Mouse (Mus musculus) brain, embryonic 18.5 days (tissue): ENCODE data around the gene Tomm40l.

ENCODE experiments used
- DNase-seq: peaks from one replicate; pipeline ENCODE4 v3.0.0-alpha.2; 2012; ENCODE audit warnings: low read depth, low spot score

The Tomm40l gene

DNA sequence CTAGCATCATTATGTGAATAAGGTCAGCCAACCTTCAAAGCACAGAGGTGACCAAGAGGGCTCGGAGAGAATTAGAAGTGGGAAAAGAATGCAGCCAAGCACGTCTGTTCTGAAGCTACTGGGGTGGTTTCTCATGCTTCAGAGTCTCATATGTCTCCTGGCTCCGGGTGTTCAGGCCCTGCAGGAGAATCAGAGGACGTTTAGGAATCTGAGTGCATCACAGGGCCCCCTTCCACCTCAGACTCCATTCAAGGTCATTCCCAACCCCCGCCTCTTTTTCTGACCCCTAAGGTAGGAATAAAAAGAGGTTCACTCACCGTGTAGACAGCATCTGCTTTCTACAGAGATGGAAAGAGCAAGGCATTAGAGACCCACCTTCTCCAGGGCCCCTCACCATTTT lies 7.4 kb upstream of the Tomm40l start:
- no peak for DNase-seq

DNA sequence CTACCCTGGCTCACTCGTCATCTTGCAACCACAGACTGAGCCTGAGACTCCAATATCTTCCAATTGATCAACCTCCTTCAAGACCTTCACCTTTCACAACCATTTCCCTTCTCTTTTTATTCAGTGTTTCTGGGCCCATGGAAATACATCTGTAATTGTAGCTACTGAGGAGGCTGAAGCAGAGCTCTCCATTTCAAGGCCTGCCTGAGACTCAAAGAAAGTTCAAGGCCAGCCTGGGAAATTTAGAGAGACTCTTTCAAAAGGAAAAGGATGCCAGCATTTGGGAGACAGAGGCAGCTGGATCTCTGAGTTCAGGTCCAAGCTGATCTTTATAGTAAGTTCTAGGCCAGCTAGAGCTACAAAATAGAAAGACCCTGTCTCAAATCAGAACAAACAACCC lies 5.6 kb upstream of the Tomm40l start:
- DNase-seq: no peak

DNA sequence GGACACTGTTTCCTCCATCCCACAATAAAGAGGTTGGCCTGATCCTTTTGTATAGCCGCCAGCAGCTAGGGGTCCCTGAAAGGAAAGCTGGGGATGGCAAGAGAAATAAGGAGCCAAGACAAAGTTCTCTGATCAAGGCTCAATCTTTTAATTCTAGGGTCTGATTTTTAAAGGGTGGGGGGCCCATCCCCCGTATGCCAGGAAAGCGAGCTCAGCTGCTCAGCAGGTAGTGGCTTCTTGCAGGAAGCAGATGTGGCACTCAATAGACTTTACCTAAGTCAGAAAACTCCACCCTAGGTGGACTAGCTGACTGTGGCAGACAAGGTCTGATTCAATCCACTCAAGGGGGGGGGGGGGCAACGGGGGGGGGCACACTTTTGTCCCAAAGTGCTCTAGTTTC lies 4.5 kb upstream of the Tomm40l start:
- no peak for DNase-seq

DNA sequence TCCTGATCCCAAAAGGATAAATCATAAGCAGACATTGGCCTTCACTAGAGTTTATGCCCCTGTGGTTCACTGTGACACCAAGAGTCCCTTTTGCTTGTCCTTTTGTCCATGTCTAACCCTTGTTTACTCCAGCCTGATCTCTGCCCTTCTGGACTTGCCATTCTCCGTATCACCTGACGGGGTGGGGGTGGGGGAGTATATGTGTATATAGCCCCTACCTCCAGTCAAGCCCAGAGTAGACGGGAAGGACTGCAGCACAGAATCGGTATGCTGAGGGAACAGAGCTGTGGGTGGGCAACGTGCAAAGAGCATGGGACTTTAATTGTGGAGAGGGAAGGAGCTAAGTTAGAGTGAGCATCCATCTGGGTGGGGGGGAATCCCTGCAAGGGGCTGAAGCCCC lies 2.5 kb upstream of the Tomm40l start, which contains the start of gene Apoa2:
TSS of gene Apoa2 (plus strand) at position 198 of the 400 bp plus-strand sequence.
- no peak for DNase-seq

DNA sequence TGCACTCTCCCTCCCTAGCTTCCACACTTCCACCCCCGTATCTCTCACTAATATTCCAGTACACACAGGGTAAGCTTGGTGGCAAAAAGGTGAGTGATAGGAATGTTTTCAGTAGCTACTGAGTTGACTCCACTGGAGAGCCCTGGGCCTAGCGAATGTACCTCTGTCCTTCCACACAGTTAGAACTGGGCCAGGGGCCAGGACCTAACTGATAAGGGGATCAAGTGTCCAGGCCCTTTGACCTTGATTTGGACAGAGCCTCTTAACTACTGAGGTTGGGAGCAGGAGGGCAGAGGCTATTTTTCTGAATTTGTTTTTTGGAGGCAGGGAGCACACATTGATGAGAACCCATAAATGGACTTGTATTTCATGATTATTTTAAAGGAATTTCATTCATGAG lies 1.5 kb upstream of the Tomm40l start:
- no peak for DNase-seq

DNA sequence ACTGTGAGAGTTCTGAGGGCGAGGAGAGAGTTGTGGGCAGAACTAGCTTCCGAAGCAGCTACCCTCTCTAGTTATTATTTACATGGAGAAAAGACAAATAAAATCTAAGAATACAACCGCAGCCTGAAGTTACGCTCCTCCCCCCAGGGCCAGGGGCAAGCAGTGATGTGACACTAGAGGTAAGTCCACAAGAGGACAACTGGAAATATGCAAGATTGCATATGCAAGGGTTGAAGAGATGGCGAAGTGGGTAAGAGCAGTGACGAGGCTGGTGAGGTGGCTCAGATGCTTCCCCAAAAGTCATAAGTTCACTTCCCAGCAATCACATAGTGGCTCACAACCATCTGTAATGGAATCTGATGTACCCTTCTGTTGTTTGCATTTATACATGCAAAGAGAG lies 854 bp upstream of the Tomm40l start:
- no peak for DNase-seq

DNA sequence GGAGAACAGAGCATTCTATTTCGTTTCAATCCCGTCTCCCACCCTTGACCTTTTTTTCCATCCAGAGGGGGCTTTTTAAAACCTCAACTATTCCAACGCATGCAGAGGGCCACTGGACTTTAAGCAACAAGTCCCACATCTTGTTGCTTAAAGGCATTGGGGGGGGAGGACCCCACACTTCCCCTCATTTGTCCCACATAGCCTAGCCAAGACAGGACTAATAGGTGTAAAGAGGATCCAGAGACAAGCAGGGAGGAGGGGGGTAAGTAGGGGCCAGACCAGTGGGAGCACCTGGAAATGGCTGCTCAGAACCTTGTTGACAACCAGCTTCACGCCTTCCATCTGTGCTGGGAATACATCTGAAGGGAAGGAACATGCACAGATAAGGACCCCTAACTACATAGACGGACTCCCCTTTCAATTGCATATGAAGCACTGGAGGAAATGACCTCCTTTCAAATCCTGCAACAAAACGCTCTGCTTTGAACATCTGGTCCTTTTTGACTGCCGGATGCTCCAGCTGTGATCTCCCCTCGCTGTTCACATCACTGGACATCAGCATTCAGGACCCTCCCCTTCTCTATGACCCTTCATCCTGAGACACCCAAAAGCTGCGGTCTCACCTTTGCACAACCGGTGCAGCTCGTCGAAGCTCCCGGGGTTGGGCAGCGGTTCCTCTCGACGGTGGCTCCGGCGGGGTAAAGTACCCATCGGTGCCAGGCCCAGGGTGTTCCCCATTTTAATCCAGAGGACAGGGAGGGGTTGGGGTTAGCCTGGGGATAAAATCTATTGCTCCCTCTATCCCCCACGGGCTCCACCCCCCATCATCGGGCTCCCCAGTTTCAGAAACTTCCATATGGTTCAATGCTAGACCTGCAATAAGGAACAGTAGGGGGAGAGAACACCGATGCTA lies 777 bp downstream of the Tomm40l start:
- DNase-seq: no peak

DNA sequence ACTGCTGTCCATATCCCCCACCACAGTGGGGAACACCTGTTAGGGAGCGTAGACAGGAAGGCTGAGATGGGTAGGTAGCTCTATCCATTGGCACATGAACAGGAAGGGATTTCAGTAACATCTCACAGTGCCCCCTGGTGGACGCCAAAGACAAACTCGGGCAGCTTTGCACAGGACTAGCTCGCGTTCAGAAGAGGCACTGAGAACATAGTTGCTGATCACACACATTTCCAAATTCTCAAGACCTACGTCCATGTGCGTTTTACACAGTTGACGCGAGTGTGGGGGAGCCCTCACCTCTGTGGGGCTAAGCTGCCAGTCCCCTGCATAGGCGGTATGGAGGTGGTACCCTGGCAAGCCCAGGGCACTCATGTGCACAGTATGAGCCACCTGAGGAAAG lies 1.4 kb downstream of the Tomm40l start:
- DNase-seq: peak; percentile 45

DNA sequence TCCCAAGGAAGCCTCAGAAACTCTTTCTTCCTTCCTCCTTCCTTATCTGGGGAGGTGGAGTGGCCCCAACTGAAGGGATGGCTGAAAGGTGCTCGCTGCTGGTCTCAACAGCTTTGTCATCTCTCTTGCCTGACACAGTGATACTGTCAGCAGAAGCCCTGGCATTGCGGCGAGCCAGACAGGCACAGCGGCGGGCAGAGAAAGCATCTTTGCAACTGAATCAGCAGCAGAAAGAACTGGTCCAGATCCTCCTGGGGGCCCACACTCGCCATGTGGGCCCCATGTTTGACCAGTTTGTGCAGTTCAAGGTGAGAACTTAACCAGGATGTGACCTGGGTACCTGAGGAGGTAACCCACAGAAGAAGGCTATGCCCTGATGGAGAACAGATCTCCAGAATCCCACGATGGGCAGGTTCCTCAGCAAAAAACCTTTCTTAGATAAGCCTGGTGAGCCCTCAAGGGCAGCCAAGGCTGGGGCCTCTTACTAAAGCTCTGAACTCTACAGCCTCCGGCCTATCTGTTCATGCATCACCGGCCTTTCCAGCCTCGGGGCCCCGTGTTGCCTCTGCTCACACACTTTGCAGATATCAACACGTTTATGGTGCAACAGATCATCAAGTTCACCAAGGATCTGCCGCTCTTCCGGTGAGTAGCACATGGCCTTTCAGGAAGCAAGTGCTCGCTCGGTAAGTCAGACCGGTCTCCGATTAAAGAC lies 5.9 kb downstream of the Tomm40l start:
- no peak for DNase-seq

DNA sequence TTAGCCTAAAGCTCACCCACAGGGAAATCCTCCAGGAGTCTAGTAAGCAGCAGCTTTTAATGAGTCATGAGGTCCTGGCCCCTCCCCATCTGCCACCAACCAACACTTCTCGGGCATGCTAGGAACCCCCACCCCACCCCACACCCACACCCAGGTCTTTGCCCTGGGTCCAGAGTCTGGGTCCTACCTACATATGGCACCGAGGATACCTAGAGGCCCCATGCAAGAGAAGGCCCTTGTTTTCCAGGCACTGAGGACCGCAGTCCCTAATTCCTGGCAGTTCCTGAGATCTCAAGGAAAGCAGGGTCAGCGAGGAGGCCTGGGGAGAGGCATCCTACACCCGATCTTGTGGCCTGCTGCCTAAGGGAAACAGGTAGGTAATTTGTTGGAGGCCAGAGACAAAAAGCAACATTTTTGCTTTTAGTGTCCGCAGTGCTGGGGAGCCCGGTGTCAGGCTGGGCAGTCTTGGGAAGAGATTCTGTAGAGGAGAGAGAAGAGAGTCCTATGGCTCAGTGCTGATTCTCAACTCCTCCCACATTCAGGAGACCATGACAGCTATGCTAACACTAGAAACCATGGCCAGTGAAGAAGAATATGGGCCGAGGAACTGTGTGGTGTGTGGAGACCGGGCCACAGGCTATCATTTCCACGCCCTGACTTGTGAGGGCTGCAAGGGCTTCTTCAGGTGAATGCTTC lies 8.4 kb downstream of the Tomm40l start, which contains the start of gene Nr1i3:
TSS of gene Nr1i3 (plus strand) at position 170 of the 696 bp plus-strand sequence.
- DNase-seq: no peak

DNA sequence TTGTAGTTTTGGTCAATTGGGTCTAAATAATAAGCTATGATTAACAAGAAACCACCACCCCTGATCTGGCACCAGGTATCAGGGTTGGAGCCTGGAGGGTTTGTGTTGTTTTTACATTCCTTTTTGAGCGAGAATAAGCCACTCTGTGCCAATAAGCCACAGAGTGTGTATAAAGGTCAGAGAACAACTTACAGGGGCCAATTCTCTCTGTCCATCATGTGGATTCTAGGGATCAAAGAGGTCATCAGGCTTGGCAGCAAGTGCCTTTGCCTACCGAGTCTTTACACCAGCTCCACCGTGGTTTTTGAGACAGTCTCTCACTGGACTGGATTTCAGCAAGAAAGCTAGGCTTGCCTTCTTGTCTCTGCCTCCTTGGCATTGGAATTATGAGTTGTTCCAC lies 9.5 kb downstream of the Tomm40l start:
- no peak for DNase-seq

DNA sequence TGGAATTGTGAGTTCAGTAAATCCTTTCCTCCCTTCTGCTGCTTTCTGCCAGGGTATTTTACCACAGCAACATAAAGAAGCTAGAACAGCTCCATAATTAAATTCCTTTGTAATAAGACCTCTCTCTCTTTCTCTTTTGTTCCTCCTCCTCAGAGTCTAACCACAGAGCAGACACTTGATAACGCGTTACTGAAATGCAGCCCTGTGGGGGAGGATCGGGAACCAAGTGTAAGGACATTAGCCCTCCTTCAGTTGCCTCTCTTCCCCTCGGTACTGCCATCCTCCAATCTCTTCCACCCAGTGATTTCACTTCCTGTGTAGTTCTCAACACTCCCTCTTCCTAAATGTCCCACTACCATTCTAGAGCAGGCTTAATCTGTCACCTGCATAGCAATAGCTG lies 12.9 kb downstream of the Tomm40l start:
- no peak for DNase-seq

DNA sequence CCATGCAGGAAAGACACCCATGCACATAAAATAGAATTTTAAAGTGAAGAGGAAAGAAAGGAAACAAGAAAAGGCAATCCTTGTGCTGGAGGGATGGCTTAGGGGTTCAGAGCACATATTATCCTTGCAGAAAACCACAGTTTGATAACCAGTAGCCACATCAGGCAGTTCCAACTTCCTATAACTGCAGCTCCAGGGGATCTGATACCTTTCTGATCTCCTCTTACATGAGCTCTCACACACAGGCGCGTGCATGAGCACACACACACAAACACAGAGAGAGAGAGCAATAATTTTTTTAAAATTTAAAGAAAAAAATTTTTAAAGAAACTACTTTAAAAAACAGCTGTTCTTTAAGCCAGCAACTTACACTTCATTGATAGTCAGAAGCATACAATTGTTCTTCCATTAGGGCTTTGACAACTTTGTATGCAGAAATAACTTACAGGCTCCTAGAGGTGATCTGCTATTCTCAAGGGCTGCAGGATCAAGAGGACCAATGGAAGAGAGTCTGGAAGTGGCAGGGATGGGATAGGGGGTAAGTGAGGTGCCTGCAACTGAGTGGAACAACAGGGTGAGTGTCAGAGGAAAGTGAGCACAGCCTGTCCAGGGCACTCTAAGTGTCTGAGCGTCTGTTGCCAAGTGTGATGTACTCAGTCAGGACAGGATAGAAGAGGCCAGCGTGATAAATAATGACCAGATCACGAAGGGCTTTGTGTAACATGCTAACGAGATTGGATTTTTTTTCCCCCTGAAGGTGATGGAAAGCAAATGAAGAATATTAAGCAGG lies 16.4 kb downstream of the Tomm40l start:
- no peak for DNase-seq

DNA sequence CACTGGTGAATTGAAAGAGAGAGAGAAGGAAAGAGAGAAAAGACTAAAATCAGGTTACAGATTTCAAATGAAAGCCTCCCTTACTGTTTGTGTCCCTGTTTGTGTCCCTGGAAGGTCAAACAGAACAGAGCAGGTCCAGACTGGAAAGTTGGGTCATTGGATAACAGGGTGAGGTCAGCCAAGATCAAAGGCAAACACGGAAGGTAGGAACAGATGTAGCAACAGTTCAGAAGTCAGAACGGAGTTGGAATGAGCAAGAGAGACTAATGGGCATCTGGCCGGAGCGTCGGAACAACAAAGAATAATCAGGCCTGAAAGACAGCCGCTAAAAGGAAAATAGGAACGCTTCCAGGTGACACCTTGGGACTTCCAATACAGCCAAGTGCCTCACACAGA lies 18.1 kb downstream of the Tomm40l start:
- DNase-seq: no peak

DNA sequence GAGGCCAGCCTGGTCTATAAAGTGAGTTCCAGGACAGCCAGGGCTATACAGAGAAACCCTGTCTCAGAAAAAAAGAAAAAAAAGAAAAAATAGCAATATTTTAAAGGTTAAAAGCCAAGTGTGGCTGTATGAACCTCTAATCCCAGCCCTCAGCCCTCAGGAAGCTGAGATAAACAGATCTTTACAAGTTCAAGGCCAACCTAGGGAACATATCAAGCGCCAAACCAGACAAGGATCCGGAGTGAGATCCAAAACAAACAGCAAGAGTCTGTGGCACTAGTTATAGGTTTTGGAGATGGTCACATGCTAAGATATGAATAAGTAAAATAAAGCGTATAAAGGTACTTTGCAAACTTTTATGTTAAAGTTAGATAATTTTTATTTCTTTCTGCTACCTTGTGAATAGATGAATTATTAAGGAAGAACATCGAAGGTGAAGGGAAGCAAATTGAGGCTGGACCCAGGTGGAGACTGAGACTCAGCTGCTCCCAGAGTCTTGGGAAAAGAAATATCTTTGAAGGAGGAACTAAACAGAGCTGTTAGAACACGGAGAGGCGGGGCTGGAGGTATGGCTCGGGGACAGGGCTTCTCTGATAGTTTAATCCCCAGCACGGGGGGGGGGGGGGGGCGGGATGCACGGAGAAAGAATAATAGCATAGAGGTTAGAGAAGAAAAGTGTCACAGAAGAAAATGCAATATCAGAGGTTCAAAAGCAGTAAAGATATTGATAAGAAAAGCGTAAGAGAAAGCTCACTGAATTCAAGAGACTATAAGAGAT lies 18.7 kb downstream of the Tomm40l start:
- no peak for DNase-seq

DNA sequence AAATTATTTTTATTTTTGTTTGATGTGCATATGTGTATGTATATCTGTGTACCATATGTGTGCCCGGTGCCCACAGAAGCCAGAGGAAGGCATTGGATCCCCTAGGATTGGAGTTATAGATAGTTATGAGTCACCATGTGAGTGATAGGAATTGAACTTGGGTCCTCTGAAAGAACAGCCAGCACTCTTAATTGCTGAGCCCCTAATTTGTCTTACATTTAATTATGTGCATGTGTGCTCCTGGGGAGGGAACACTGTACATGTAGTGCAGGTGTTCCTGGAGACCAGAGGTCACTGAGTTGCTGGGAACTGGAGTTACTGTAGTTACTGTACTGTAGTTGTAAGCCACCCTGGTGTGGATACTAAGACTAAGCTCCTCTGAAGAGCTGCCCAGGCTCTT lies 21.5 kb downstream of the Tomm40l start:
- DNase-seq: no peak

DNA sequence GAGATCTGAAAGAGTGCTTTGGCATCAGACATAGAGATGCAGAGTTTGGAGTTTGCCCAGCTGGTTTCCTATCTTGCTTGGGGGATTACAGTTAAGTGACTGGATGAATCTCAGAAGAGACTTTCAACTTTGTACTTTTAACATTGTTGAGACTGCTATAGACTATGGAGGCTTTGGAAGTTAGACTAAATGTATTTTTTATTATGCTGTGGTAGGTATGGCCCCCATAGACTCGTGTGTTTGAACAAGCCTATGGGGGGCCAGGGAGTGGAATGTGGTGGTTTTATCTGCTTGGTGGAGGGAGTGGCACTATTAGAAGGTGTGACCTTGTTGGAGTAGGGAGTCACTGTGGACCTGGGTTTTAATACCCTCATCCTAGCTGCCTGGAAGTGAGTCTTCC lies 22.8 kb downstream of the Tomm40l start:
- no peak for DNase-seq

DNA sequence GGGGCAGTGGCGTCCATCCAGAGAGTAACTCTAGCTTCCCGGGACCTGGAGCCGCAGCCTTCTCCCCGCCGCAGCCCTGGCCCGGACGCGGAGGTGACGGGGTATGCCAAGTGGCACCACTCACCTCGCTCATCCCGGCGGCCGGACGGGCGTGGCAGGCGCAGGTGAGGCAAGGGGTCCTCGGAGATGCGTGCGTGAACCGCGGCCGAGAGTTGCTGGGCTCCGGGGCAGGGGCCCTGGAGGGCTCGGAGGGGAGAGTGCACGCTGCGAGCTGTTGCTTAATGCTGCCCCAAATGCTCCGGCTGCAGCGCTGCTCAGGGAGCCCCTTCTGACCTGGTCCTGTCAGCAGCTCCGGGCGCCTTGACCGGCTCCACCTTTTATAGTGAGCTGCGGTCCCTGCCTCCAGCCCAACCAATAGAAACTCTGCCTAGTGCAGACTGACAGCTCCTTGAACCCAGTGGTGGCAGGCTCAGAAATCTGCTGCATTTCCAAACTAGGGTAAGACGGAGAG lies 26.4 kb downstream of the Tomm40l start, which contains the start of gene Pcp4l1:
TSS of gene Pcp4l1 (minus strand) at position 382 of the 511 bp plus-strand sequence.
- no peak for DNase-seq

DNA sequence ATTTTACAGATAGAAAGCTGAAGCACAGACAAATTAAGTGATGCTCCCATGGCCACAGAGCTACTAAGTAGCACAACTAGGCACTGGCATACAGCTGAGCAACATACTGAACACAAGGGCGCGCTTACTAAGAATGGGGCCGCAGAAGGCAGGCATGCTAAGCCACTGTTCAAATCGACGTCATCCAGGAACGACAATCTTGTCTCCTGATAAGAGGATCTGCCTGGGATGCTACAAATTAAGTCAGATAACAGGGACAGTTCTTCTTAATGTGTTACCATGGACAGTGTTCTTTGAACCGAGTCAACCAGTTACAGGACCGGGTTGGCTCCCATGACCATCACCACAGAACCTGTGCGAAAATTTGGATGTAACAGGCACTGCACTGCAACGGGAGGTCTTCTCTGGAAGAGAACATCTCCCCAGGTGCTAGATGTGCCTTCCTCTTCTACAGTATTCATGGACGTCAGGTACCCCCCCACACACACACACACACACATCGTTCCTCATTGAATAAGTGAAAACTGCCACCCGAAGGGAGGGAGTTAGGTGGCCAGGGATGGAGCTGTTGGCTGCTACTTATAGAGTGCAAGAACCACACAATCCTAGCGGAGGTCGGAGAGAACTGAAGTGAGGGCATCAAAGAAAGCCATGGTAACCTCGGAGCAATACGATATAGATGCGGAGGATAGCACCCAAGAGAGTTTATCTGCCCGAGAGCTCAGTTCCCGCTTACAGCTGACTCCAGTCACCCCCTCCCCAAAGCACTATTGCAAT lies 27.1 kb downstream of the Tomm40l start:
- no peak for DNase-seq
